Mouse (Mus musculus): ENCODE data around the gene Gm8909. TPM values are rescaled to one million over a fixed set of nuclear protein-coding genes. Genes with fewer than 3 reads are reported as not detected.
"Not testable (repeated sequence)": the region's sequence is repeated elsewhere in the genome, so short reads cannot be mapped to it uniquely, and the experiment has no call there.

Gm8909 gene
- polyA plus RNA-seq, 1 experiment from 2014 or later: not detected

- not testable (repeated sequence) for H3K9ac ChIP-seq; H3K4me1 ChIP-seq (replicated peaks); H3K4me3 ChIP-seq (replicated peaks); ATAC-seq (ENCODE audit: insufficient read depth); H3K9me3 ChIP-seq (replicated peaks); H3K27ac ChIP-seq (replicated peaks); H3K4me2 ChIP-seq; H3K36me3 ChIP-seq (replicated peaks)
- H3K27me3 ChIP-seq: peaks cover 15% of the 10 kb centered on the region
These were observed 32.7 kb downstream of the Gm8909 start for GRCm38 (mm10) chr17:36135421-36136231.

GRCm38 (mm10) chr17:36131516-36132265 is 36.6 kb downstream of the Gm8909 start:
- Histone ChIP-seq H3K27me3 (no peaks in the 10 kb centered on the region; the same call in 1 of the 2 replicates), H3K9me3 (replicated peaks) (no peaks in the 10 kb centered on the region), H3K4me2 (no peak overlapping the region), H3K27ac (replicated peaks) (no peak overlapping the region), H3K36me3 (replicated peaks) (no peaks in the 10 kb centered on the region), H3K4me1 (replicated peaks) (no peaks in the 10 kb centered on the region), H3K4me3 (replicated peaks) (no peak overlapping the region), H3K9ac (no peak overlapping the region)
- no peak for ATAC-seq (ENCODE audit: insufficient read depth)
- WGBS (ENCODE audit: insufficient replicate concordance): 47% methylated on average over 5 of the region's 5 CpGs

GRCm38 (mm10) chr17:36128968-36129817 is 39.1 kb downstream of the Gm8909 start, which contains the start of gene Gm7030:
Gene Gm7030 (minus strand): TSS chr17:36129425.
- H3K36me3 ChIP-seq (replicated peaks); H3K9ac ChIP-seq; ATAC-seq (ENCODE audit: insufficient read depth); H3K4me1 ChIP-seq (replicated peaks); H3K27ac ChIP-seq (replicated peaks); H3K4me2 ChIP-seq; H3K4me3 ChIP-seq (replicated peaks); H3K9me3 ChIP-seq (replicated peaks); H3K27me3 ChIP-seq: not testable (repeated sequence)
- 19% methylated on average over 28 of the region's 28 CpGs for WGBS (ENCODE audit: insufficient replicate concordance)

- not testable (repeated sequence) for H3K4me2 ChIP-seq; H3K9ac ChIP-seq; H3K27me3 ChIP-seq; H3K36me3 ChIP-seq (replicated peaks); H3K4me1 ChIP-seq (replicated peaks); H3K4me3 ChIP-seq (replicated peaks); ATAC-seq (ENCODE audit: insufficient read depth); H3K9me3 ChIP-seq (replicated peaks); H3K27ac ChIP-seq (replicated peaks)
- 46% methylated on average over 12 of the region's 13 CpGs for WGBS (ENCODE audit: insufficient replicate concordance)
These were observed 39.8 kb downstream of the Gm8909 start for GRCm38 (mm10) chr17:36128525-36128924.

GRCm38 (mm10) chr17:36124111-36124510 is 44.2 kb downstream of the Gm8909 start:
- not testable (repeated sequence) for H3K4me1 ChIP-seq (replicated peaks); H3K27ac ChIP-seq (replicated peaks); H3K9me3 ChIP-seq (replicated peaks); H3K4me3 ChIP-seq (replicated peaks); H3K36me3 ChIP-seq (replicated peaks); H3K4me2 ChIP-seq; H3K9ac ChIP-seq; ATAC-seq (ENCODE audit: insufficient read depth)
- H3K27me3 ChIP-seq: peaks cover 33% of the 10 kb centered on the region
- 54% methylated on average over 3 of the region's 3 CpGs for WGBS (ENCODE audit: insufficient replicate concordance)

GRCm38 (mm10) chr17:36121352-36122020 is 46.9 kb downstream of the Gm8909 start, which contains the start of gene Gm19684:
Gene Gm19684 (plus strand): TSS chr17:36121678.
- peaks cover 38% of the 10 kb centered on the region for H3K27me3 ChIP-seq
- H3K9me3 ChIP-seq (replicated peaks); H3K27ac ChIP-seq (replicated peaks); H3K36me3 ChIP-seq (replicated peaks); H3K4me1 ChIP-seq (replicated peaks); H3K9ac ChIP-seq: not testable (repeated sequence)
- peak; percentile 54; the same call in 1 of the 2 replicates for ATAC-seq (ENCODE audit: insufficient read depth)
- peak within 1 kb of the TSS; percentile 17 for H3K4me3 ChIP-seq (replicated peaks)
- H3K4me2 ChIP-seq: peak within 1 kb of the TSS; percentile 45
- 1% methylated on average over 8 of the region's 8 CpGs for WGBS (ENCODE audit: insufficient replicate concordance)

GRCm38 (mm10) chr17:36120839-36121238 is 47.5 kb downstream of the Gm8909 start:
- not testable (repeated sequence) for H3K36me3 ChIP-seq (replicated peaks); H3K4me3 ChIP-seq (replicated peaks); H3K27ac ChIP-seq (replicated peaks); ATAC-seq (ENCODE audit: insufficient read depth); H3K9ac ChIP-seq; H3K9me3 ChIP-seq (replicated peaks); H3K4me1 ChIP-seq (replicated peaks)
- Histone ChIP-seq H3K4me2 (peak overlapping the region; percentile 45), H3K27me3 (peaks cover 38% of the 10 kb centered on the region)
- WGBS (ENCODE audit: insufficient replicate concordance): 20% methylated on average over 18 of the region's 18 CpGs

GRCm38 (mm10) chr17:36116545-36116944 is 51.8 kb downstream of the Gm8909 start:
- H3K4me3 ChIP-seq (replicated peaks); H3K9me3 ChIP-seq (replicated peaks); ATAC-seq (ENCODE audit: insufficient read depth); H3K27ac ChIP-seq (replicated peaks); H3K4me2 ChIP-seq; H3K9ac ChIP-seq; H3K36me3 ChIP-seq (replicated peaks); H3K4me1 ChIP-seq (replicated peaks): not testable (repeated sequence)
- 22% methylated on average over 3 of the region's 3 CpGs for WGBS (ENCODE audit: insufficient replicate concordance)
- peaks cover 35% of the 10 kb centered on the region for H3K27me3 ChIP-seq

Data from liver, embryonic 15.5 days (tissue).